Mouse (Mus musculus) lung, embryonic 16.5 days (tissue): Measurements from ENCODE around the gene Gba. TPM values are rescaled to one million over a fixed set of nuclear protein-coding genes. Genes with fewer than 3 reads are reported as not detected.

ENCODE experiments used
- ATAC-seq: fragments of 200-750 bp; cut with Nextera tagmentation; 2 replicates; pipeline ENCODE4 v1.8.0; 2017; ENCODE audit warnings: low read depth, mild to moderate bottlenecking, moderate library complexity
- H3K27ac ChIP-seq: fragments of 300-500 bp; sonication (generic); 2 replicates; pipeline ENCODE4 v1.5.1; 2014; ENCODE audit warnings: mild to moderate bottlenecking, control low read depth, low read length
- H3K27me3 ChIP-seq: fragments of 300-500 bp; sonication (generic); 2 replicates; pipeline ENCODE4 v1.6.1; 2014; ENCODE audit warnings: low read depth, low read length, mixed read lengths; ENCODE audit not compliant: control insufficient read depth, insufficient read depth
- H3K36me3 ChIP-seq: fragments of 300-500 bp; sonication (generic); 2 replicates; pipeline ENCODE4 v1.6.1; 2014; ENCODE audit warnings: low read length; ENCODE audit not compliant: control insufficient read depth, insufficient read depth
- H3K4me1 ChIP-seq: fragments of 300-500 bp; sonication (generic); replicated peaks from 2 replicates; pipeline ENCODE4 v1.6.1; 2014; ENCODE audit warnings: low read length, mixed read lengths; ENCODE audit not compliant: control insufficient read depth, insufficient read depth
- H3K4me2 ChIP-seq: fragments of 300-500 bp; sonication (generic); 2 replicates; pipeline ENCODE4 v1.6.1; 2014; ENCODE audit warnings: low read depth, low read length, control low read depth
- H3K4me3 ChIP-seq: fragments of 300-500 bp; sonication (generic); 2 replicates; pipeline ENCODE4 v1.5.1; 2014; ENCODE audit warnings: mild to moderate bottlenecking, low read length, control low read depth
- H3K9ac ChIP-seq: fragments of 300-500 bp; sonication (generic); 2 replicates; pipeline ENCODE4 v1.6.1; 2014; ENCODE audit warnings: low read length, control low read depth
- H3K9me3 ChIP-seq: fragments of 300-500 bp; sonication (generic); 2 replicates; pipeline ENCODE4 v1.6.1; 2016; ENCODE audit warnings: low read length; ENCODE audit not compliant: control insufficient read depth
- WGBS: fragments of 180-500 bp; shearing (Covaris S2); extraction: QIAGEN DNeasy Blood & Tissue Kit; methylation state at CpG from one replicate; pipeline ENCODE4 v1.1.7; 2014; 5-methylcytosine and 5-hydroxymethylcytosine counted together
- polyA plus RNA-seq: library from polyadenylated mRNA; unstranded; fragments of >200 nt; fragmentation: Nextera tagmentation; extraction: Ambion mirVana; gene quantifications from 2 replicates; pipeline ENCODE4 v1.2.1, GENCODE M21; 2015

Gba gene
- polyA plus RNA-seq, 1 experiment from 2014 or later: 46.4 TPM

- H3K9ac ChIP-seq: peak overlapping the region; percentile 99
- peaks cover 7% of the 10 kb centered on the region for H3K36me3 ChIP-seq
- peak overlapping the region; percentile 71 for H3K4me2 ChIP-seq
- peaks cover 28% of the 10 kb centered on the region for H3K4me1 ChIP-seq
- no peak overlapping the region for H3K27ac ChIP-seq
- 68% methylated on average over 5 of the region's 5 CpGs for WGBS
- H3K27me3 ChIP-seq: peaks cover under 1% of the 10 kb centered on the region; the same call in 1 of the 2 replicates
- no peak for ATAC-seq
- H3K4me3 ChIP-seq: peak overlapping the region; percentile 87
- no peaks in the 10 kb centered on the region for H3K9me3 ChIP-seq
Observed at GRCm38 (mm10) chr3:89163643-89164245, 39.0 kb upstream of the Gba start.

GRCm38 (mm10) chr3:89164506-89165267, 38.0 kb upstream of the Gba start, which contains the start of gene Clk2:
TSS of gene Clk2 (plus strand) at chr3:89164795.
- Histone ChIP-seq H3K9me3 (no peaks in the 10 kb centered on the region), H3K4me1 (peaks cover 23% of the 10 kb centered on the region), H3K4me3 (peak within 1 kb of the TSS; percentile 87), H3K27ac (peak within 1 kb of the TSS; percentile 97), H3K4me2 (peak within 1 kb of the TSS; percentile 71), H3K27me3 (no peaks in the 10 kb centered on the region), H3K36me3 (peaks cover 16% of the 10 kb centered on the region), H3K9ac (peak within 1 kb of the TSS; percentile 99)
- WGBS: under 1% methylated on average over 74 of the region's 79 CpGs
- ATAC-seq: peak; percentile 98

- no peaks in the 10 kb centered on the region for H3K9me3 ChIP-seq
- H3K36me3 ChIP-seq: peaks cover 23% of the 10 kb centered on the region
- peaks cover 17% of the 10 kb centered on the region for H3K4me1 ChIP-seq
- no peaks in the 10 kb centered on the region for H3K27me3 ChIP-seq
- 12% methylated on average over 12 of the region's 12 CpGs for WGBS
- ATAC-seq: no peak
- H3K27ac ChIP-seq: peak overlapping the region; percentile 97
- peak overlapping the region; percentile 99 for H3K9ac ChIP-seq
- peak overlapping the region; percentile 71 for H3K4me2 ChIP-seq
- H3K4me3 ChIP-seq: peak overlapping the region; percentile 87
Observed at GRCm38 (mm10) chr3:89165268-89165870, 37.4 kb upstream of the Gba start.

- no peak overlapping the region for H3K27ac ChIP-seq
- ATAC-seq: no peak
- H3K36me3 ChIP-seq: peaks cover 33% of the 10 kb centered on the region
- H3K4me1 ChIP-seq: peaks cover 16% of the 10 kb centered on the region
- H3K9ac ChIP-seq: no peak overlapping the region
- H3K27me3 ChIP-seq: no peaks in the 10 kb centered on the region
- 90% methylated on average over 19 of the region's 19 CpGs for WGBS
- no peak overlapping the region for H3K4me2 ChIP-seq
- H3K4me3 ChIP-seq: no peak overlapping the region
- no peaks in the 10 kb centered on the region for H3K9me3 ChIP-seq
Observed at GRCm38 (mm10) chr3:89166945-89167344, 35.8 kb upstream of the Gba start.

GRCm38 (mm10) chr3:89174844-89175243, 27.9 kb upstream of the Gba start:
- no peak overlapping the region for H3K4me3 ChIP-seq
- H3K4me1 ChIP-seq: peaks cover 8% of the 10 kb centered on the region
- no peak for ATAC-seq
- H3K4me2 ChIP-seq: no peak overlapping the region
- H3K27me3 ChIP-seq: no peaks in the 10 kb centered on the region
- H3K27ac ChIP-seq: no peak overlapping the region
- H3K9me3 ChIP-seq: no peaks in the 10 kb centered on the region
- no peak overlapping the region for H3K9ac ChIP-seq
- WGBS: 90% methylated on average over 11 of the region's 11 CpGs
- peaks cover 54% of the 10 kb centered on the region for H3K36me3 ChIP-seq

- H3K9me3 ChIP-seq: no peaks in the 10 kb centered on the region
- ATAC-seq: no peak
- no peak overlapping the region for H3K4me2 ChIP-seq
- no peak overlapping the region for H3K27ac ChIP-seq
- H3K36me3 ChIP-seq: peaks cover 53% of the 10 kb centered on the region
- no peak overlapping the region for H3K4me3 ChIP-seq
- H3K4me1 ChIP-seq: peaks cover 8% of the 10 kb centered on the region
- H3K9ac ChIP-seq: no peak overlapping the region
- H3K27me3 ChIP-seq: no peaks in the 10 kb centered on the region
- WGBS: 89% methylated on average over 10 of the region's 10 CpGs
Observed at GRCm38 (mm10) chr3:89175544-89175943, 27.2 kb upstream of the Gba start.

- H3K27ac ChIP-seq: no peak overlapping the region
- no peaks in the 10 kb centered on the region for H3K27me3 ChIP-seq
- H3K4me1 ChIP-seq: peaks cover 8% of the 10 kb centered on the region
- no peak for ATAC-seq
- H3K4me3 ChIP-seq: no peak overlapping the region
- no peak overlapping the region for H3K9ac ChIP-seq
- WGBS: 82% methylated on average over 7 of the region's 7 CpGs
- no peaks in the 10 kb centered on the region for H3K9me3 ChIP-seq
- peaks cover 55% of the 10 kb centered on the region for H3K36me3 ChIP-seq
- no peak overlapping the region for H3K4me2 ChIP-seq
Observed at GRCm38 (mm10) chr3:89176421-89176820, 26.3 kb upstream of the Gba start.

- Histone ChIP-seq H3K4me2 (peak within 1 kb of the TSS; percentile 83), H3K27ac (peak within 1 kb of the TSS; percentile 66), H3K9ac (peak within 1 kb of the TSS; percentile 84), H3K9me3 (no peaks in the 10 kb centered on the region), H3K36me3 (peaks cover 52% of the 10 kb centered on the region), H3K4me1 (peaks cover 8% of the 10 kb centered on the region), H3K27me3 (no peaks in the 10 kb centered on the region), H3K4me3 (peak within 1 kb of the TSS; percentile 82)
- peak; percentile 95 for ATAC-seq
- under 1% methylated on average over 43 of the region's 43 CpGs for WGBS
Observed at GRCm38 (mm10) chr3:89177242-89178106, 25.3 kb upstream of the Gba start, which contains the start of gene Scamp3. TSS of gene Scamp3 (plus strand) at chr3:89177473.
